Mouse (Mus musculus) hindbrain, postnatal 0 days (tissue): ENCODE results near the gene Nom1. TPM values are rescaled to one million over a fixed set of nuclear protein-coding genes. Genes with fewer than 3 reads are reported as not detected.

ENCODE experiments used
- ATAC-seq: fragments of 200-750 bp; cut with Nextera tagmentation; 2 replicates; pipeline ENCODE4 v1.8.0; 2017; ENCODE audit warnings: mild to moderate bottlenecking, moderate TSS enrichment, moderate library complexity
- DNase-seq: peaks from one replicate; pipeline ENCODE4 v3.0.0-alpha.2; 2015; ENCODE audit warnings: low spot score
- H3K27ac ChIP-seq: fragments of 300-500 bp; sonication (generic); 2 replicates; pipeline ENCODE4 v1.5.1; 2014; ENCODE audit warnings: mild to moderate bottlenecking
- H3K27me3 ChIP-seq: fragments of 300-500 bp; sonication (generic); 2 replicates; pipeline ENCODE4 v1.6.1; 2014; ENCODE audit warnings: low read length, mixed read lengths; ENCODE audit not compliant: insufficient read depth
- H3K36me3 ChIP-seq: fragments of 300-500 bp; sonication (generic); 2 replicates; pipeline ENCODE4 v1.6.1; 2014; ENCODE audit warnings: low read length, mixed read lengths; ENCODE audit not compliant: insufficient read depth
- H3K4me1 ChIP-seq: fragments of 300-500 bp; sonication (generic); 2 replicates; pipeline ENCODE4 v1.6.1; 2014; ENCODE audit warnings: antibody characterized with exemption, low read length, mixed read lengths; ENCODE audit not compliant: insufficient read depth
- H3K4me2 ChIP-seq: fragments of 300-500 bp; sonication (generic); 2 replicates; pipeline ENCODE4 v1.6.1; 2014; ENCODE audit warnings: low read depth, mild to moderate bottlenecking, low read length, moderate library complexity, mixed read lengths
- H3K4me3 ChIP-seq: fragments of 300-500 bp; sonication (generic); 2 replicates; pipeline ENCODE4 v1.5.1; 2014; ENCODE audit warnings: low read length
- H3K9ac ChIP-seq: fragments of 300-500 bp; sonication (generic); replicated peaks from 2 replicates; pipeline ENCODE4 v1.6.1; 2014; ENCODE audit warnings: mild to moderate bottlenecking, low read length, moderate library complexity, mixed read lengths
- H3K9me3 ChIP-seq: fragments of 300-500 bp; sonication (generic); 2 replicates; pipeline ENCODE4 v1.6.1; 2016; ENCODE audit warnings: low read length, mixed read lengths
- CTCF ChIP-seq: IDR thresholded peaks from 2 replicates; pipeline ENCODE4 v1.5.1; 2016; ENCODE audit warnings: antibody characterized with exemption, control low read depth, low read depth
- WGBS: fragments of 180-500 bp; shearing (Covaris S2); extraction: QIAGEN DNeasy Blood & Tissue Kit; methylation state at CpG from one replicate; pipeline ENCODE4 v1.1.7; 2014; 5-methylcytosine and 5-hydroxymethylcytosine counted together
- polyA plus RNA-seq: library from polyadenylated mRNA; unstranded; fragments of >200 nt; fragmentation: Nextera tagmentation; extraction: Ambion mirVana; gene quantifications from 2 replicates; pipeline ENCODE4 v1.2.1, GENCODE M21; 2015
- total RNA-seq: library from RNA; depleted of rRNA; stranded (reverse); fragments of >200 nt; gene quantifications from 2 replicates; pipeline ENCODE4 v1.2.3, GENCODE M21; 2014

Nom1 gene
- total and polyA plus RNA-seq, 2 experiments from 2014 or later: 7.4 to 14.0 TPM

GRCm38 (mm10) chr5:29475556-29475955 lies 41.1 kb downstream of the Nom1 start:
- DNase-seq (no peak), ATAC-seq (no peak)
- WGBS: 1% methylated on average over 5 of the region's 5 CpGs
- peaks cover 92% of the 10 kb centered on the region for H3K27me3 ChIP-seq
- H3K9me3 ChIP-seq: no peaks in the 10 kb centered on the region
- TF ChIP-seq CTCF: no peak
- H3K9ac ChIP-seq: no peak overlapping the region
- no peak overlapping the region for H3K27ac ChIP-seq
- H3K36me3 ChIP-seq: no peaks in the 10 kb centered on the region
- H3K4me3 ChIP-seq: no peak overlapping the region
- no peak overlapping the region for H3K4me2 ChIP-seq
- H3K4me1 ChIP-seq: peaks cover 11% of the 10 kb centered on the region; the same call in 1 of the 2 replicates

GRCm38 (mm10) chr5:29476021-29476420 lies 41.6 kb downstream of the Nom1 start:
- peaks cover 92% of the 10 kb centered on the region for H3K27me3 ChIP-seq
- DNase-seq (no peak), ATAC-seq (no peak)
- H3K9me3 ChIP-seq: no peaks in the 10 kb centered on the region
- no peak overlapping the region for H3K4me2 ChIP-seq
- no peak overlapping the region for H3K4me3 ChIP-seq
- 0% methylated on average over 1 of the region's 1 CpGs for WGBS
- no peak overlapping the region for H3K27ac ChIP-seq
- no peak overlapping the region for H3K9ac ChIP-seq
- no peaks in the 10 kb centered on the region for H3K36me3 ChIP-seq
- H3K4me1 ChIP-seq: peaks cover 11% of the 10 kb centered on the region; the same call in 1 of the 2 replicates
- no peak for TF ChIP-seq CTCF

- DNase-seq: no peak
- Histone ChIP-seq H3K9me3 (no peaks in the 10 kb centered on the region), H3K9ac (no peak overlapping the region; the same call in 1 of the 2 replicates), H3K4me2 (peak overlapping the region; percentile 53), H3K36me3 (no peaks in the 10 kb centered on the region), H3K27ac (no peak overlapping the region), H3K4me1 (peaks cover 11% of the 10 kb centered on the region; the same call in 1 of the 2 replicates), H3K4me3 (peak overlapping the region; percentile 32), H3K27me3 (peaks cover 93% of the 10 kb centered on the region)
- no peak for TF ChIP-seq CTCF
- no peak for ATAC-seq
- WGBS: 1% methylated on average over 55 of the region's 73 CpGs
Measured at GRCm38 (mm10) chr5:29477474-29478207, 43.2 kb downstream of the Nom1 start.

GRCm38 (mm10) chr5:29478208-29479197 lies 44.0 kb downstream of the Nom1 start, which contains the start of gene Mnx1:
Mnx1 (minus strand) TSS chr5:29478470.
- Histone ChIP-seq H3K9me3 (no peaks in the 10 kb centered on the region), H3K27me3 (peaks cover 99% of the 10 kb centered on the region), H3K4me2 (peak within 1 kb of the TSS; percentile 53), H3K27ac (no peak within 1 kb of the TSS), H3K36me3 (no peaks in the 10 kb centered on the region), H3K9ac (no peak within 1 kb of the TSS; the same call in 1 of the 2 replicates), H3K4me1 (peaks cover 11% of the 10 kb centered on the region; the same call in 1 of the 2 replicates), H3K4me3 (peak within 1 kb of the TSS; percentile 32)
- 0 out of 2 replicates have a peak, but pooled peaks have one; percentile 22 for ATAC-seq
- DNase-seq: no peak
- TF ChIP-seq CTCF: no peak
- under 1% methylated on average over 64 of the region's 65 CpGs for WGBS

- ATAC-seq (no peak), DNase-seq (peak; percentile 53)
- peak; percentile 60 for TF ChIP-seq CTCF
- H3K9me3 ChIP-seq: no peaks in the 10 kb centered on the region
- H3K4me2 ChIP-seq: no peak overlapping the region
- peaks cover 11% of the 10 kb centered on the region; the same call in 1 of the 2 replicates for H3K4me1 ChIP-seq
- WGBS: under 1% methylated on average over 14 of the region's 14 CpGs
- no peak overlapping the region for H3K9ac ChIP-seq
- H3K36me3 ChIP-seq: no peaks in the 10 kb centered on the region
- no peak overlapping the region for H3K4me3 ChIP-seq
- H3K27ac ChIP-seq: no peak overlapping the region
- peaks cover 98% of the 10 kb centered on the region for H3K27me3 ChIP-seq
Measured at GRCm38 (mm10) chr5:29479198-29479593, 44.7 kb downstream of the Nom1 start.

GRCm38 (mm10) chr5:29483801-29484200 lies 49.3 kb downstream of the Nom1 start:
- no peaks in the 10 kb centered on the region for H3K9me3 ChIP-seq
- H3K27me3 ChIP-seq: peaks cover 94% of the 10 kb centered on the region
- DNase-seq (no peak), ATAC-seq (no peak)
- no peaks in the 10 kb centered on the region for H3K4me1 ChIP-seq
- no peaks in the 10 kb centered on the region for H3K36me3 ChIP-seq
- no peak overlapping the region for H3K27ac ChIP-seq
- TF ChIP-seq CTCF: no peak
- 4% methylated on average over 4 of the region's 4 CpGs for WGBS
- H3K4me2 ChIP-seq: no peak overlapping the region
- no peak overlapping the region for H3K4me3 ChIP-seq
- H3K9ac ChIP-seq: no peak overlapping the region
